Mouse (Mus musculus): ENCODE results near the gene Ang. TPM values are rescaled to one million over a fixed set of nuclear protein-coding genes. Genes with fewer than 3 reads are reported as not detected.

Gene Ang
- polyA plus RNA-seq, 1 experiment from 2014 or later = 3.7 TPM

DNA sequence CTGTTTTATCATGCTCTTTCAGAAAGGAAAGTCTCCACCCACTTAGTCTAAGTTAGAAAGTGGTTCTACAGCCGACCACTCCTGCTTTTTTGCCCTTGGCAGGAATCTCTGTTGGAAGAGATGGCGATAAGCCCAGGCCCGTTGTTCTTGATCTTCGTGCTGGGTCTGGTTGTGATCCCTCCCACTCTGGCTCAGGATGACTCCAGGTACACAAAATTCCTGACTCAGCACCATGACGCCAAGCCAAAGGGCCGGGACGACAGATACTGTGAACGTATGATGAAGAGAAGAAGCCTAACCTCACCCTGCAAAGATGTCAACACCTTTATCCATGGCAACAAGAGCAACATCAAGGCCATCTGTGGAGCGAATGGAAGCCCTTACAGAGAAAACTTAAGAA, 10.3 kb downstream of the Ang start:
- no peak overlapping the region for H3K4me3 ChIP-seq (replicated peaks)
- no peak overlapping the region for H3K9ac ChIP-seq (replicated peaks)
- H3K27ac ChIP-seq = no peak overlapping the region
- no peak for ATAC-seq (ENCODE audit: insufficient number of reproducible peaks, insufficient read depth, low FRiP score, low TSS enrichment, low read depth)
- no peaks in the 10 kb centered on the region for H3K36me3 ChIP-seq
- WGBS = 77% methylated on average over 9 of the region's 9 CpGs
- no peaks in the 10 kb centered on the region for H3K27me3 ChIP-seq
- no peaks in the 10 kb centered on the region for H3K9me3 ChIP-seq
- H3K4me2 ChIP-seq = no peak overlapping the region
- no peaks in the 10 kb centered on the region for H3K4me1 ChIP-seq (replicated peaks)

DNA sequence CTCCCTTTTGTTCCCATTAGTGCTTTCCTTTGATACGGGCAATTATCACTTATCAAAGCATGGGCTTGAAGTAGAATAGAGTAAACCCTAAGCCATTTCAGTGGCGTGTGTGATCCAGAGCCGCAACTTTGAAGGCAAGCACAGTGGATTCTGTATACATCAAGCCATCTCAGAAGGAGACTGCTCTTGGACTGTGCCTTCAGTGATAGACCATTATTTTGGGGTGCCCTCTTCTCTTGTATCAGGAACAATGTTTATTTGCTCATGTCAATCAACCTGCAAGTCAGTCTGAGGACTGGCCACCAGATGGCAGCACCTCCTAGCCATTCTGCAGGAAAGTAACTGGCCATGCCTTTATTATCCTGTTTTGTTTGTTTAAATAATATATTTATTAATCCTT, 12.3 kb downstream of the Ang start:
- H3K4me1 ChIP-seq (replicated peaks) = no peaks in the 10 kb centered on the region
- no peaks in the 10 kb centered on the region for H3K9me3 ChIP-seq
- H3K27ac ChIP-seq = no peak overlapping the region
- no peak overlapping the region for H3K9ac ChIP-seq (replicated peaks)
- H3K4me3 ChIP-seq (replicated peaks) = no peak overlapping the region
- ATAC-seq (ENCODE audit: insufficient number of reproducible peaks, insufficient read depth, low FRiP score, low TSS enrichment, low read depth) = no peak
- no peaks in the 10 kb centered on the region for H3K27me3 ChIP-seq
- WGBS = 53% methylated on average over 3 of the region's 3 CpGs
- no peaks in the 10 kb centered on the region for H3K36me3 ChIP-seq
- no peak overlapping the region for H3K4me2 ChIP-seq

DNA sequence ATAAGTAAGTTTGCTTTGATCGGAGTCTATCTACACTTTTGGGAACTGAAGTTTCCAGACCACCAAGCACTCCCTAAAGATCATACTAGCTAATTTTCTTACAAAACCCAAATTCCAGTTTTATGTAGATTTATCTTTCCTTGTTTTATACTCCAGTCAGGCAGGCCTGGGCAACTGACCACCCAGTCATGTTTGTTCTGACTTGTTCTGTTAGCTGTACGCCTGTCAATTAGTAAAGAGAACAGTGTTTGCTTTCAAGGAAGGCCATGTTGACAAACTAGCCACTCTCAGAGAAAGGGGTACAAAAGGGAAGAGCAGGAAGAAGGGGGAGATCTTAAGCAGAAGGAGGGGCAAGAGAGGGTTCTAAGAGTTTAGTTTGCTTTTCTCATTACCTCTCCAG, 13.4 kb downstream of the Ang start:
- Histone ChIP-seq H3K36me3 (no peaks in the 10 kb centered on the region), H3K27ac (no peak overlapping the region), H3K27me3 (no peaks in the 10 kb centered on the region), H3K4me3 (replicated peaks) (no peak overlapping the region), H3K9ac (replicated peaks) (no peak overlapping the region), H3K9me3 (no peaks in the 10 kb centered on the region), H3K4me1 (replicated peaks) (no peaks in the 10 kb centered on the region), H3K4me2 (no peak overlapping the region)
- ATAC-seq (ENCODE audit: insufficient number of reproducible peaks, insufficient read depth, low FRiP score, low TSS enrichment, low read depth) = no peak
- 80% methylated on average over 2 of the region's 2 CpGs for WGBS

DNA sequence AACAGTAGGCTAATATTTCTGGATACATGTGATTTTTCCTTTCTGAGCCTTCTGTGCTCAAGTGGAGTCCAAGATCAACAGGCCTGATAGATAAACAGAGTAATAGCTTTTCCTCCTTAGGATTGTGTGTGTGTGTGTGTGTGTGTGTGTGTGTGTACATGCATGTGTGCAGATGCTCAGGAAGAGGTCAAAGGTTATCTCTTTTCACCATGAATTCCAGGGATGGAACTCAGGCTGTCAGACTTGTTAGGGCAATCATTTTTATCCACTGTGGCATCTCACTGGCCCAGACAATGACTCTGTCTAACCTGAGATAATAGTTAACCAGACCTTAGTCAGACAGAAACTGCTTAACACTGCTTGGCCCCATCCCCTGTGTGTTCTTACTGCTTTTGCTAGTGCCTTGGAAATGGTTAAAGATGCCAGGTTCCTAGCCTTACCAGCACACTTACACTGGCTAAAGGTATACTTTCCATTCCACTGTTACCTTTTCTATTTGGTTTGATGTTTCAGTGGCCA, 15.6 kb downstream of the Ang start:
- no peak for ATAC-seq (ENCODE audit: insufficient number of reproducible peaks, insufficient read depth, low FRiP score, low TSS enrichment, low read depth)
- Histone ChIP-seq H3K27ac (no peak overlapping the region), H3K4me1 (replicated peaks) (no peaks in the 10 kb centered on the region), H3K9ac (replicated peaks) (no peak overlapping the region), H3K9me3 (no peaks in the 10 kb centered on the region), H3K4me2 (no peak overlapping the region), H3K27me3 (no peaks in the 10 kb centered on the region), H3K36me3 (no peaks in the 10 kb centered on the region), H3K4me3 (replicated peaks) (no peak overlapping the region)

DNA sequence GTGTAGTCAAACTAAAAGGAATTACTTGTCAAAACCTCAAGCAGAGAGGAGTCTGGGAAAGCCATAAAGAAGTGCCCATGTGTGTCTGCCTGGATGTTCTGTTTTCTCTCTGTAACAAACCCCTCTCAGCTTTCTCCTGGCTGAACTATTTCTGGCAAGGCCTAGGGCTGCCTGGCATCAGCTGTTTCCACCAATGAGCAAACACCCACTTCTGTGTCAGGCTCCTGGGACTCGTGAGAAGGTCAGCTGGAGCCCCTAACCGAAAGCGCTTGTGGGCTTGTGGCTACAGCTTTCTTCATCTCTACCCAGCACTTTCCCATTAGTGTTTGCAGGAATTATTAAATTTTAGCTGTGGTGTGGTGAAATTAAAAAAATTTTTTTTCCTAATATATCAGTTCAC, 21.0 kb downstream of the Ang start:
- Histone ChIP-seq H3K4me1 (replicated peaks) (no peaks in the 10 kb centered on the region), H3K27ac (no peak overlapping the region), H3K27me3 (no peaks in the 10 kb centered on the region), H3K4me3 (replicated peaks) (no peak overlapping the region), H3K9me3 (no peaks in the 10 kb centered on the region), H3K4me2 (no peak overlapping the region), H3K36me3 (no peaks in the 10 kb centered on the region), H3K9ac (replicated peaks) (no peak overlapping the region)
- no peak for ATAC-seq (ENCODE audit: insufficient number of reproducible peaks, insufficient read depth, low FRiP score, low TSS enrichment, low read depth)
- 60% methylated on average over 3 of the region's 3 CpGs for WGBS

DNA sequence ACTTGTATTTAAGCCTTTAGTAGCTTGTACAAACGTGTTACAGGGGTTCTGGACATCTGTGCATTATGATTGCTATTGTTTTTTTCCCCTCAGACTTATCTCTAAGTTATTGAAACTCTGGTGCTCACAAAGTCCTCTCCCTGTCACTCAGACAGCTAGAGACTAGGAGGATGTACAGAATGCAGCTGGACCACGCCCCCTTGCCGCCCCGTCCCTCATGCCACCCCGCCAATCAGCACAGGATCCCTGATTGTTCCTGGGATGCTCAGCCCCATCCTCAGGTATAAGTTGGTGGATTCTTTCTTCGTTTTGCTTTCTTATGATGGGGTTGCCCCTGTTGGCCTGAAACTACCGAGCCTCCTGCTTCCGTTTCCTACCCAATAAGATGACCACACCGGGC, 22.5 kb downstream of the Ang start:
- Histone ChIP-seq H3K27ac (no peak overlapping the region), H3K4me2 (no peak overlapping the region), H3K9me3 (no peaks in the 10 kb centered on the region), H3K4me3 (replicated peaks) (no peak overlapping the region), H3K27me3 (no peaks in the 10 kb centered on the region), H3K4me1 (replicated peaks) (no peaks in the 10 kb centered on the region), H3K9ac (replicated peaks) (no peak overlapping the region), H3K36me3 (no peaks in the 10 kb centered on the region)
- no peak for ATAC-seq (ENCODE audit: insufficient number of reproducible peaks, insufficient read depth, low FRiP score, low TSS enrichment, low read depth)
- WGBS = 41% methylated on average over 9 of the region's 9 CpGs

DNA sequence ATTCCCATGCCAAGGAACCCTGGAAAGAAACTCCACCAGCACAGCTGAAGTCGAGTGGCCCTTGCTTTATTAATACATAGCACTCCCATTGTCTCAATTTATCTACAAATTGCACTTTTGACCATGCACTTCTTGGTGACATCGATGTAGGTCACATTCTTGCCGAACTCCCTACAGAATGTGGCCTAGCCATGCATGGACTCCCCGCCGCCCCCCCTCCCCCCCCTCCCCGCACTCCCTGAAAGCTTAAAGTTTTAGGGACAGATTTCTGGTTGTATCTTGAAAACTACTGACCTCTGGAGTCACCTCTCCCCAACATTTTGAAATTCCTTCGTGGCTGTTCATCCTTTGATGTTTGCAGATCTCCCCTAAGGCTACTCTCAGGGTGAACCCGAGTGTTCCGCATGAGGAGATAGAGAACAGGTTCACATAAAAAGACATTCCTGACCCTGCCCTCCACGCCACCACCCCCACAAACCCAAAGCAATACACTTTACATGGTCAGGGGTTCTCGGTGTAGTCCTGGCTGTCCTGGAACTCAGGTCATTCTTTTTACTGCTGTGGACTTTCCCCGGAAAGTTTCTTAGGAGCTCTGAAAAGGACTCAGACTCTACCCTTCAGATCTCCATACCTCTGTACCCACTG, 23.1 kb downstream of the Ang start, which contains the start of gene Eddm3b:
Gene Eddm3b (plus strand): TSS at position 511 of the 645 bp plus-strand sequence.
- H3K4me3 ChIP-seq (replicated peaks) = no peak within 1 kb of the TSS
- no peaks in the 10 kb centered on the region for H3K27me3 ChIP-seq
- no peak within 1 kb of the TSS for H3K4me2 ChIP-seq
- H3K36me3 ChIP-seq = no peaks in the 10 kb centered on the region
- no peak for ATAC-seq (ENCODE audit: insufficient number of reproducible peaks, insufficient read depth, low FRiP score, low TSS enrichment, low read depth)
- no peak within 1 kb of the TSS for H3K9ac ChIP-seq (replicated peaks)
- no peaks in the 10 kb centered on the region for H3K4me1 ChIP-seq (replicated peaks)
- H3K27ac ChIP-seq = no peak within 1 kb of the TSS
- H3K9me3 ChIP-seq = peaks cover 4% of the 10 kb centered on the region; the same call in 1 of the 2 replicates
- 46% methylated on average over 12 of the region's 12 CpGs for WGBS

DNA sequence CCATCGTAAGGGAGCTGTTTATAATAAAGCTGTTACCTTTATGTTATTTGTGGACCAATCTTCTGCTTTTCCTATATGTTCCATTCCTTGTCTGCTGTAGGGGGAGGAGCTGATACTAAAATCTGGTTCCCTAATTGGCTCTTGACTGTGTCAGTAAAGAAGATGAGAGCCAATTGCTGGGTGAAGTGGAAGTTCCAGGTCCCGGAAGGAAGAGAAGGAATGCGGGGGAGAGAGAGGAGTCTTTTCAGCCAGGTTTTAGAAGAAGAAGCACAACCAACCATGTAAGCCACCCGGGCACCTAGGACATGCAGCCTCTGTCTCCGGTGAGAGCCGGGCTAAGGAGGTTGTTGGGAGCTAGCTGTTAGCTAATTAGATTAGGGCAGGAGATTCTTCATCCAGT, 34.7 kb downstream of the Ang start:
- Histone ChIP-seq H3K4me1 (replicated peaks) (no peaks in the 10 kb centered on the region), H3K9me3 (no peaks in the 10 kb centered on the region; the same call in 1 of the 2 replicates), H3K27ac (no peak overlapping the region), H3K36me3 (no peaks in the 10 kb centered on the region), H3K4me3 (replicated peaks) (no peak overlapping the region), H3K9ac (replicated peaks) (no peak overlapping the region), H3K4me2 (no peak overlapping the region), H3K27me3 (no peaks in the 10 kb centered on the region)
- no peak for ATAC-seq (ENCODE audit: insufficient number of reproducible peaks, insufficient read depth, low FRiP score, low TSS enrichment, low read depth)
- 85% methylated on average over 6 of the region's 6 CpGs for WGBS

DNA sequence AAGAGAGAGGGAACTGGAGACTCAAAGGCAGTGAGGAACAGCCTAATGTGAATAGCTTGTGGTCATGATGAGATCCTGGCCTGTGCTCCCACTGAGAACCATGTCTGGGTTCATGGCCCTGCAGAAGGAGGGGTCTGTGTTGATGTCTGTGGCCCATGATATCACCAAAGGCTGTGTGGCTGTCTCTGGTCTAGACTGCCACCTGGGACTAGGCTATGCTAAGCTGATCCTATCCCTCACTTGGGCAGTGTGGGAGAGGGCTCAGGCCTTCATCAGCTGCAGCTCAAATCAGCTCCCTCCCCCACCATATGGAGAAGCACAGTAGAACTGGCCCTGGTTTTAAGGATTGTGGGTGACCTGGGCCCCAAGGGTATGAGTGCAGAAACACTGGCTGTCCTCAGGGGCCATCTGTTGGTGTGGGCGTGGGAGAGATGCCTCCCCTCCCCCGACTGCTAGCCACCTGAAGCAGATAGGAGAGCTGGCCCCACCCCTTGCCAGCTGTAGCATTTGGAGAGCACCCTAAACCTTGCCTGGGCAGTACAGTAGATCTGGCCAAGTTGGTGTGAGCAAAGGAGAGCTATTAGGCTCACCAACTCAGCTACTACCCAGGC, 36.8 kb downstream of the Ang start:
- Histone ChIP-seq H3K27ac (no peak overlapping the region), H3K9ac (replicated peaks) (no peak overlapping the region), H3K27me3 (no peaks in the 10 kb centered on the region), H3K36me3 (no peaks in the 10 kb centered on the region), H3K4me1 (replicated peaks) (no peaks in the 10 kb centered on the region), H3K4me3 (replicated peaks) (no peak overlapping the region), H3K4me2 (no peak overlapping the region), H3K9me3 (no peaks in the 10 kb centered on the region; the same call in 1 of the 2 replicates)
- ATAC-seq (ENCODE audit: insufficient number of reproducible peaks, insufficient read depth, low FRiP score, low TSS enrichment, low read depth) = no peak
- 84% methylated on average over 2 of the region's 2 CpGs for WGBS

DNA sequence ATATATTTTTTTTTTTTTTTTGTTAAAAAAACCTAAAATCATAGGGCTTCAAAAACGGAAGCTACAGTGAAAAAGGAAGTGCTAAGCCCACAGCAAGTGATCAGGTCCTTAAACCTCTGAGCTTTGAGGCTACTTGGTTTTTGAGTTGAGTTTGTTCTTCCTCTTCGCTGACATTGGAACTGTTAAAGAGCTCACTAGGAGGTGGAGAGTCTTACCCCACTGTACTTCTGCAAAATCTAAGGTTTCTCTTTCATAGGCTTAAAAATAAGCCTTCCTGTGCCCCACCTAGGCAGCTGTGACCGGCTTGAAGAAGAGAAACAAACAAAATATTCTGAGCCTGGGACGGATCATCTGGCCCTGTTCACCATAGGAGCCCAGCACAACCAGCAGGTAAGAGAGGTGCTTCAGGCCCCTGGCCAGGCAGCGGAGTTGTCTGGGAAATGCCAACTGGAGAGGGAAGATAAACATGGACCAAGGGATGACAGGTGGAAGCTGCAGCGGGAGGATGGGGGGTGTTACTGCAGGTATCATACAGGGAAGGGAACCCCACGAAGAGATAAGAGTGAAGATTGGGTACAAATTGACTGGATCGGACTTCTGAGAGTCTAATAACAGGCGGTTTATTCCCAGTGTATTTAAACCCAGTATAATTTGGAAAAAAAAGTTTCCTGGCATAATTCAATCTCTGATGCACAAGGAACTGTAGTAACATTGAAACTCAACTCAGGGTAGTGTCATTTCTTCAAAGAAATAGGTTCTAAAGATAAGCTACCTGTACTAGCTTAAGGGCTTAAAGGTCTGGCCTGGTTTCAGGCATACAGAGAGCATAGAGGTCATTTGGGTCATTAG, 38.0 kb downstream of the Ang start:
- no peaks in the 10 kb centered on the region for H3K27me3 ChIP-seq
- no peak overlapping the region for H3K27ac ChIP-seq
- no peak overlapping the region for H3K9ac ChIP-seq (replicated peaks)
- H3K9me3 ChIP-seq = no peaks in the 10 kb centered on the region; the same call in 1 of the 2 replicates
- no peak overlapping the region for H3K4me3 ChIP-seq (replicated peaks)
- H3K4me2 ChIP-seq = no peak overlapping the region
- H3K4me1 ChIP-seq (replicated peaks) = no peaks in the 10 kb centered on the region
- no peak for ATAC-seq (ENCODE audit: insufficient number of reproducible peaks, insufficient read depth, low FRiP score, low TSS enrichment, low read depth)
- H3K36me3 ChIP-seq = no peaks in the 10 kb centered on the region
- WGBS = 86% methylated on average over 9 of the region's 9 CpGs

DNA sequence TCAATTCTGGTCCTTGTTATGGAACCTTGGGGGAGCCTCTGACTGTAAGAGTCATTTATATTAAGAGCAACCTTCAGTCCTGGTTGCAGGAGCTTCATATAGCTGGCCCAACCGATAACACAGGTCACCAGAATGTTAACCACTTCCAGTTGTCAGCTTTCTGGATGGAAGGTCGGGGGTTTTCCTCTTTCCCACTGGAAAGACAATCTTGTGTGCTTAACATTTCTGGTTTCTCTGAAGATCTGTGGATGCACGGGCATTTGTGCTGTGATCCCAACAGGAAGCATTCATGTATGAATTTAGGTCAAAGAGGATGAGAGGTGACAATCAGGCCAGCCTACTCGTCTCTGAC, 38.6 kb downstream of the Ang start:
- no peaks in the 10 kb centered on the region for H3K36me3 ChIP-seq
- no peaks in the 10 kb centered on the region; the same call in 1 of the 2 replicates for H3K9me3 ChIP-seq
- no peak overlapping the region for H3K27ac ChIP-seq
- H3K4me2 ChIP-seq = no peak overlapping the region
- 70% methylated on average over 4 of the region's 4 CpGs for WGBS
- no peaks in the 10 kb centered on the region for H3K4me1 ChIP-seq (replicated peaks)
- ATAC-seq (ENCODE audit: insufficient number of reproducible peaks, insufficient read depth, low FRiP score, low TSS enrichment, low read depth) = no peak
- H3K9ac ChIP-seq (replicated peaks) = no peak overlapping the region
- H3K4me3 ChIP-seq (replicated peaks) = no peak overlapping the region
- no peaks in the 10 kb centered on the region for H3K27me3 ChIP-seq

All from limb, embryonic 12.5 days (tissue).